Mouse (Mus musculus): Measurements from ENCODE around the gene Adat1. TPM values are rescaled to one million over a fixed set of nuclear protein-coding genes. Genes with fewer than 3 reads are reported as not detected.

The Adat1 gene
- total and polyA plus RNA-seq, 3 experiments, result 8.3 to 9.3 TPM; not detected in 1

GRCm38 (mm10) chr8:111931721-111932120 lies 60.4 kb downstream of the Adat1 start:
- no peak for TF ChIP-seq UBTF (IDR thresholded peaks at IDR 0.05; ENCODE audit: borderline replicate concordance, insufficient read depth, low read depth, low read length)
- no peak for TF ChIP-seq ZMIZ1 (IDR thresholded peaks at IDR 0.05; ENCODE audit: low read depth, low read length)
- no peak for TF ChIP-seq USF1 (IDR thresholded peaks at IDR 0.05; ENCODE audit: low read depth, low read length)
- no peak for TF ChIP-seq CHD1 (IDR thresholded peaks at IDR 0.05; ENCODE audit: low read depth, low read length)
- no peak for TF ChIP-seq POLR2AphosphoS5 (IDR thresholded peaks at IDR 0.05; ENCODE audit: borderline replicate concordance, low read depth, low read length)
- TF ChIP-seq MAX (IDR thresholded peaks at IDR 0.05; ENCODE audit: low read length), result no peak
- TF ChIP-seq MXI1 (IDR thresholded peaks at IDR 0.05; ENCODE audit: low read depth, low read length), result no peak
- TF ChIP-seq CHD2 (IDR thresholded peaks at IDR 0.05; ENCODE audit: low read length), result no peak
- no peak for TF ChIP-seq GATA1 (IDR thresholded peaks at IDR 0.05; ENCODE audit: low read depth, low read length)
- no peak for TF ChIP-seq MAZ (IDR thresholded peaks at IDR 0.05; ENCODE audit: low read depth, low read length)
- TF ChIP-seq ZKSCAN1 (IDR thresholded peaks at IDR 0.05; ENCODE audit: low read depth, low read length), result no peak
- no peak for TF ChIP-seq ELF1 (IDR thresholded peaks at IDR 0.05; ENCODE audit: low read depth, low read length)
- no peak for TF ChIP-seq KAT2A (conservative IDR thresholded peaks at IDR 0.05; ENCODE audit: low read depth, low read length)
- TF ChIP-seq TAL1 (IDR thresholded peaks at IDR 0.05; ENCODE audit: low read length), result no peak
- no peak for TF ChIP-seq SIN3A (IDR thresholded peaks at IDR 0.05; ENCODE audit: low read length)
- no peak for TF ChIP-seq POLR2AphosphoS2 (IDR thresholded peaks at IDR 0.05; ENCODE audit: low read length)
- TF ChIP-seq E2F4 (IDR thresholded peaks at IDR 0.05; ENCODE audit: borderline replicate concordance, low read depth, low read length), result no peak
- no peak for TF ChIP-seq USF2 (IDR thresholded peaks at IDR 0.05; ENCODE audit: borderline replicate concordance in 1 of 2, insufficient read depth in 1 of 2, low read depth in 1 of 2, low read length in 2 of 2)
- no peak for TF ChIP-seq NELFE (IDR thresholded peaks at IDR 0.05; ENCODE audit: low read depth, low read length)
- no peak for TF ChIP-seq SMC3 (IDR thresholded peaks at IDR 0.05; ENCODE audit: low read depth, low read length)
- H3K27ac ChIP-seq (ENCODE audit: control insufficient read depth, low read depth, low read length), result no peak overlapping the region
- peaks cover 5 to 20% of the 10 kb centered on the region in 2 experiments; a peak in 3 of 4 replicates for H3K4me1 ChIP-seq (ENCODE audit: control insufficient read depth in 1 of 2, insufficient read depth in 2 of 2, low read length in 2 of 2)

GRCm38 (mm10) chr8:111929648-111930344 lies 62.3 kb downstream of the Adat1 start:
- peak; percentile 91 for DNase-seq (ENCODE audit: low read depth, low spot score)
- Histone ChIP-seq H3K4me1 (ENCODE audit: control insufficient read depth in 1 of 2, insufficient read depth in 2 of 2, low read length in 2 of 2) (peaks cover 5 to 22% of the 10 kb centered on the region in 2 experiments; a peak in 3 of 4 replicates), H3K27ac (ENCODE audit: control insufficient read depth, low read depth, low read length) (peak overlapping the region; percentile 69), H3K79me2 (ENCODE audit: control insufficient read depth, insufficient read depth, low read length, poor library complexity) (no peaks in the 10 kb centered on the region), H3K36me3 (ENCODE audit: control insufficient read depth in 1 of 2, insufficient read depth in 2 of 2, low read length in 2 of 2) (peaks cover 0 to 19% of the 10 kb centered on the region in 2 experiments; a peak in 2 of 4 replicates), H3K9me3 (replicated peaks; ENCODE audit: insufficient read depth, low read length) (no peaks in the 10 kb centered on the region), H3K27me3 (ENCODE audit: control insufficient read depth in 1 of 2, insufficient read depth in 2 of 2, low read length in 2 of 2) (no peaks in the 10 kb centered on the region), H3K9ac (ENCODE audit: control insufficient read depth, low read depth, low read length, poor library complexity, severe bottlenecking) (peak overlapping the region; percentile 47), H3K4me3 (ENCODE audit: control insufficient read depth in 1 of 2, insufficient read depth in 1 of 2, low read depth in 2 of 2, low read length in 2 of 2) (peak overlapping the region; percentile 2 to 26; a peak in 2 of 4 replicates)
- TF ChIP-seq SIN3A (IDR thresholded peaks at IDR 0.05; ENCODE audit: low read length), result peak; percentile 88
- peak; percentile 87 for TF ChIP-seq TAL1 (IDR thresholded peaks at IDR 0.05; ENCODE audit: low read length)
- TF ChIP-seq TCF12 (IDR thresholded peaks at IDR 0.05; ENCODE audit: low read depth, low read length), result peak; percentile 79
- 0 out of 2 replicates have a peak, but pooled peaks have one; percentile 35 for TF ChIP-seq ZMIZ1 (IDR thresholded peaks at IDR 0.05; ENCODE audit: low read depth, low read length)
- TF ChIP-seq EP300 (IDR thresholded peaks at IDR 0.05; ENCODE audit: low read depth in 1 of 2, low read length in 2 of 2), result peak; percentile 75 to 88
- no peak for TF ChIP-seq MAFK (IDR thresholded peaks at IDR 0.05; ENCODE audit: borderline replicate concordance, low read depth, low read length)
- TF ChIP-seq ELF1 (IDR thresholded peaks at IDR 0.05; ENCODE audit: low read depth, low read length), result no peak
- no peak for TF ChIP-seq POLR2A (IDR thresholded peaks at IDR 0.05; ENCODE audit: control insufficient read depth in 1 of 2, insufficient read depth in 1 of 2, low read depth in 1 of 2, low read length in 2 of 2, poor library complexity in 1 of 2)
- no peak for TF ChIP-seq TBP (IDR thresholded peaks at IDR 0.05; ENCODE audit: low read depth, low read length)
- TF ChIP-seq KAT2A (conservative IDR thresholded peaks at IDR 0.05; ENCODE audit: low read depth, low read length), result no peak
- TF ChIP-seq USF2 (IDR thresholded peaks at IDR 0.05; ENCODE audit: borderline replicate concordance in 1 of 2, insufficient read depth in 1 of 2, low read depth in 1 of 2, low read length in 2 of 2), result no peak
- TF ChIP-seq ETS1 (IDR thresholded peaks at IDR 0.05; ENCODE audit: low read depth, low read length), result peak; percentile 89
- TF ChIP-seq RCOR1 (IDR thresholded peaks at IDR 0.05; ENCODE audit: low read depth, low read length), result peak; percentile 66; the same call in 1 of the 2 replicates
- peak; percentile 49; the same call in 1 of the 2 replicates for TF ChIP-seq MXI1 (IDR thresholded peaks at IDR 0.05; ENCODE audit: low read depth, low read length)
- no peak for TF ChIP-seq BHLHE40 (IDR thresholded peaks at IDR 0.05; ENCODE audit: borderline replicate concordance, low read depth, low read length)
- TF ChIP-seq NRF1 (IDR thresholded peaks at IDR 0.05; ENCODE audit: insufficient read depth, low read depth, low read length, poor library complexity, severe bottlenecking), result no peak
- TF ChIP-seq GATA1 (IDR thresholded peaks at IDR 0.05; ENCODE audit: low read depth, low read length), result peak; percentile 89

More at GRCm38 (mm10) chr8:111931721-111932120, 60.4 kb downstream of the Adat1 start:
- H3K36me3 ChIP-seq (ENCODE audit: control insufficient read depth in 1 of 2, insufficient read depth in 2 of 2, low read length in 2 of 2), result peaks cover 0 to 20% of the 10 kb centered on the region in 2 experiments; a peak in 2 of 4 replicates
- no peak overlapping the region for H3K9ac ChIP-seq (ENCODE audit: control insufficient read depth, low read depth, low read length, poor library complexity, severe bottlenecking)
- H3K79me2 ChIP-seq (ENCODE audit: control insufficient read depth, insufficient read depth, low read length, poor library complexity), result no peaks in the 10 kb centered on the region
- DNase-seq (ENCODE audit: low read depth, low spot score), result no peak
- no peaks in the 10 kb centered on the region for H3K9me3 ChIP-seq (replicated peaks; ENCODE audit: insufficient read depth, low read length)
- no peak overlapping the region for H3K4me3 ChIP-seq (ENCODE audit: control insufficient read depth in 1 of 2, insufficient read depth in 1 of 2, low read depth in 2 of 2, low read length in 2 of 2)
- H3K27me3 ChIP-seq (ENCODE audit: control insufficient read depth in 1 of 2, insufficient read depth in 2 of 2, low read length in 2 of 2), result no peaks in the 10 kb centered on the region
